Mouse (Mus musculus) ES-E14 (cell line): ENCODE results near the gene Gdf7.

Experiments used
- CHD2 ChIP-seq: IDR thresholded peaks from 2 replicates; pipeline ENCODE4 v1.6.1; 2014; ENCODE audit warnings: mild to moderate bottlenecking, low read depth, low read length, inconsistent platforms
- HCFC1 ChIP-seq: IDR thresholded peaks from 2 replicates; pipeline ENCODE4 v1.6.1; 2012; ENCODE audit warnings: low read length, inconsistent platforms, borderline replicate concordance; ENCODE audit not compliant: insufficient read depth
- ZC3H11A ChIP-seq: IDR thresholded peaks from 2 replicates; pipeline ENCODE4 v1.6.1; 2012; ENCODE audit warnings: low read depth, mild to moderate bottlenecking, inconsistent platforms, low read length, borderline replicate concordance
- ZNF384 ChIP-seq: IDR thresholded peaks from 2 replicates; pipeline ENCODE4 v1.6.1; 2012; ENCODE audit warnings: low read depth, low read length, inconsistent platforms

DNA sequence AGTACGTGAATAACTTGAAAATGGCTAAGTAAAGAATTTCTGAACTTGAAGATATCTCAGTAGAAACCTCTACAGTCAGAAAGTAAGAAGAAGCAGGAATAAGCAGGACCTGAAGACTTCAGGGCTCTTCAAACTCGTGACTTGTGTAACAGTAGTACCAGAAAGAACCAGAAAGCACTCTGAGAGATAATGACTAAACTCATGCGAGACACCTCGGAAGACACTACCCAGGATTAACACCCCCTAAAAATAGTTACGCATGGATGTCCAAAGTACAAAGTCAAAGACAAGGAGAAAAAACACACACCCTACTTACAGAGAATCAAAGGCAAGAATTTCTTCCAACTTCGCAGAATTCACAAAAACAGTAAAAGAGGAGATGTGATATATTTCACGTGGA lies 35.4 kb downstream of the Gdf7 start:
- TF ChIP-seq ZNF384 (no peak), HCFC1 (no peak), ZC3H11A (no peak), CHD2 (no peak)
